Mouse (Mus musculus) ovary, postnatal 10 days (tissue): ENCODE results near the gene Zfp764.
"Not testable (repeated sequence)": the region's sequence is repeated elsewhere in the genome, so short reads cannot be mapped to it uniquely, and the experiment has no call there.

Experiments used
- DNase-seq: peaks from one replicate; pipeline ENCODE4 v3.0.0; 2022; ENCODE audit warnings: low spot score

Gene Zfp764

GRCm38 (mm10) chr7:127390306-127390705 lies 16.3 kb downstream of the Zfp764 start:
- DNase-seq = no peak

- DNase-seq = not testable (repeated sequence)
Measured at GRCm38 (mm10) chr7:127388201-127388600, 18.4 kb downstream of the Zfp764 start.

- peak; percentile 71 for DNase-seq
Measured at GRCm38 (mm10) chr7:127386641-127387392, 19.8 kb downstream of the Zfp764 start, which contains the start of gene 9130019O22Rik. Gene 9130019O22Rik, minus strand, starts transcription at chr7:127387166.

- DNase-seq = not testable (repeated sequence)
Measured at GRCm38 (mm10) chr7:127385560-127385959, 21.1 kb downstream of the Zfp764 start.

GRCm38 (mm10) chr7:127378310-127378921 lies 28.2 kb downstream of the Zfp764 start:
- no peak for DNase-seq

- peak; percentile 84 for DNase-seq
Measured at GRCm38 (mm10) chr7:127375271-127376245, 31.1 kb downstream of the Zfp764 start, which contains the start of gene Zfp747. Gene Zfp747, minus strand, starts transcription at chr7:127376050.

- DNase-seq = not testable (repeated sequence)
Measured at GRCm38 (mm10) chr7:127371870-127372269, 34.8 kb downstream of the Zfp764 start.

- no peak for DNase-seq
Measured at GRCm38 (mm10) chr7:127371213-127371612, 35.4 kb downstream of the Zfp764 start.

- DNase-seq = no peak
Measured at GRCm38 (mm10) chr7:127366249-127366648, 40.4 kb downstream of the Zfp764 start.

- no peak for DNase-seq
Measured at GRCm38 (mm10) chr7:127364166-127364565, 42.5 kb downstream of the Zfp764 start.

GRCm38 (mm10) chr7:127363475-127363921 lies 43.1 kb downstream of the Zfp764 start:
- DNase-seq = no peak

- not testable (repeated sequence) for DNase-seq
Measured at GRCm38 (mm10) chr7:127362418-127362817, 44.2 kb downstream of the Zfp764 start.

GRCm38 (mm10) chr7:127361449-127361848 lies 45.2 kb downstream of the Zfp764 start:
- DNase-seq = no peak

- DNase-seq = no peak
Measured at GRCm38 (mm10) chr7:127360265-127360664, 46.4 kb downstream of the Zfp764 start.

GRCm38 (mm10) chr7:127358472-127358871 lies 48.1 kb downstream of the Zfp764 start:
- no peak for DNase-seq

- DNase-seq = no peak
Measured at GRCm38 (mm10) chr7:127357871-127358270, 48.8 kb downstream of the Zfp764 start.

GRCm38 (mm10) chr7:127355796-127356195 lies 50.8 kb downstream of the Zfp764 start:
- DNase-seq = no peak
